Mouse (Mus musculus) limb, embryonic 13.5 days (tissue): ENCODE data around the gene Ddias. TPM values are rescaled to one million over a fixed set of nuclear protein-coding genes. Genes with fewer than 3 reads are reported as not detected.

ENCODE experiments used
- ATAC-seq: fragments of 200-750 bp; cut with Nextera tagmentation; 2 replicates; pipeline ENCODE4 v1.8.0; 2017; ENCODE audit warnings: low read depth, moderate number of reproducible peaks, moderate TSS enrichment; ENCODE audit not compliant: low FRiP score
- H3K27ac ChIP-seq: fragments of 300-500 bp; sonication (generic); 2 replicates; pipeline ENCODE4 v1.5.1; 2015; ENCODE audit warnings: inconsistent platforms, mild to moderate bottlenecking, moderate library complexity
- H3K27me3 ChIP-seq: fragments of 300-500 bp; sonication (generic); 2 replicates; pipeline ENCODE4 v1.6.1; 2015; ENCODE audit warnings: mild to moderate bottlenecking, inconsistent platforms
- H3K36me3 ChIP-seq: fragments of 300-500 bp; sonication (generic); 2 replicates; pipeline ENCODE4 v1.6.1; 2015; ENCODE audit warnings: inconsistent platforms, mild to moderate bottlenecking, moderate library complexity
- H3K4me1 ChIP-seq: fragments of 300-500 bp; sonication (generic); 2 replicates; pipeline ENCODE4 v1.6.1; 2015; ENCODE audit warnings: inconsistent platforms
- H3K4me2 ChIP-seq: fragments of 300-500 bp; sonication (generic); replicated peaks from 2 replicates; pipeline ENCODE4 v1.6.1; 2015; ENCODE audit warnings: inconsistent platforms, mild to moderate bottlenecking, moderate library complexity
- H3K4me3 ChIP-seq: fragments of 300-500 bp; sonication (generic); 2 replicates; pipeline ENCODE4 v1.5.1; 2015; ENCODE audit warnings: moderate library complexity, mild to moderate bottlenecking, inconsistent platforms
- H3K9ac ChIP-seq: fragments of 300-500 bp; sonication (generic); 2 replicates; pipeline ENCODE4 v1.6.1; 2015; ENCODE audit warnings: mild to moderate bottlenecking, inconsistent platforms
- H3K9me3 ChIP-seq: fragments of 300-500 bp; sonication (generic); 2 replicates; pipeline ENCODE4 v1.6.1; 2016; ENCODE audit warnings: inconsistent platforms
- WGBS: fragments of 180-500 bp; shearing (Covaris S2); methylation state at CpG from one replicate; pipeline ENCODE4 v1.1.7; 2015; 5-methylcytosine and 5-hydroxymethylcytosine counted together
- polyA plus RNA-seq: library from polyadenylated mRNA; unstranded; fragments of >200 nt; fragmentation: Nextera tagmentation; extraction: Ambion mirVana; gene quantifications from 2 replicates; pipeline ENCODE4 v1.2.1, GENCODE M21; 2015

Ddias gene
- polyA plus RNA-seq, 1 experiment from 2014 or later, result 14.0 TPM

- 64% methylated on average over 6 of the region's 6 CpGs for WGBS
- H3K27ac ChIP-seq, result no peak overlapping the region
- H3K9ac ChIP-seq, result no peak overlapping the region
- no peak overlapping the region for H3K4me2 ChIP-seq
- no peaks in the 10 kb centered on the region for H3K27me3 ChIP-seq
- no peaks in the 10 kb centered on the region for H3K36me3 ChIP-seq
- no peak overlapping the region for H3K4me3 ChIP-seq
- H3K9me3 ChIP-seq, result no peaks in the 10 kb centered on the region; the same call in 1 of the 2 replicates
- 0 out of 2 replicates have a peak, but pooled peaks cover 7% of the 10 kb centered on the region for H3K4me1 ChIP-seq
- no peak for ATAC-seq
Observed at GRCm38 (mm10) chr7:92884998-92885660, 11.1 kb upstream of the Ddias start.

DNA sequence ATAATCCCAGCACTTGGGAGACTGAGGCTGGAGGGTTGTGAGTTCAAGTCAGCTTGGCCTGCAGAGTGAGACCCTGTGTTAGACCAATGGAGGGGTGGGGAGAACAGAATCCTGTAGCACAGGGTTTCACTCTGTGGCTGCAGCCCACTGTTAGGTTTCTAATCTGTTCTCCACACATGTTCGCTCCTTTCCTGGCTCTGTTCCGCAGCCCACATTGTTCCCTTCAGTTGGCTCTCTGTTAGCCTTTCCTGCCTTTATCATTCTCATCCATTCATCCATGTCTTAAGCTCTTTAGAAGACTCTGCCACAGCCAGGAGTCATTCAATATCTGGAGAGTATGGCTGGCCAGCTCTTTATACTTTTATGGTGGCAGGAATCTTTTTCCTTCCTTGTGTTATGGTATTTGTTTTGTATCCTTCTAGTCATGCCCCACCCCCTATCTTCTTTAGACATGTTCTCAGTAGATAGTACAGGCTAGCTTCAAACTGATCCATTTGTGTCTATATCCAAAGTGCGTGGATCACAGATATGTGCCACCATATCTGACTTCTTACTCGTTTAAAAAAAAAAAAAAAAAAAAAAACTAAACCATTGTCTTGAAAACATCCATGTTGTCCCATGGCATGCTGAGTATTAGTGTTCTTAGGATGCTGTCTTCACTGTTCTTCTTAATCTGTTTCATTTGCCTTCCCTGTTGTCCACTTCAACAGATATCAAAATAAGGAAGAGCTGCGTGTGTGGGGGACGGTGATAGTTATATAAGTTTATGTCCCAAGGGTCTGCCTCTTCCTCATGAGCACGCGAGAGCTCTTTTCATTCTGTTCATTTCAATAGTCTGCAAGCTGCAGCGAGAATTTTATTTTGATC, 10.0 kb upstream of the Ddias start:
- no peak overlapping the region for H3K4me3 ChIP-seq
- H3K9me3 ChIP-seq, result no peaks in the 10 kb centered on the region
- no peak overlapping the region for H3K27ac ChIP-seq
- no peaks in the 10 kb centered on the region for H3K36me3 ChIP-seq
- no peaks in the 10 kb centered on the region for H3K27me3 ChIP-seq
- no peak for ATAC-seq
- H3K4me1 ChIP-seq, result 0 out of 2 replicates have a peak, but pooled peaks cover 4% of the 10 kb centered on the region
- 89% methylated on average over 9 of the region's 9 CpGs for WGBS
- H3K4me2 ChIP-seq, result no peak overlapping the region
- H3K9ac ChIP-seq, result no peak overlapping the region

GRCm38 (mm10) chr7:92878575-92879285, 4.7 kb upstream of the Ddias start:
- H3K9ac ChIP-seq, result no peak overlapping the region
- no peak overlapping the region for H3K27ac ChIP-seq
- H3K4me1 ChIP-seq, result peaks cover 11% of the 10 kb centered on the region
- WGBS, result 70% methylated on average over 7 of the region's 7 CpGs
- ATAC-seq, result no peak
- no peaks in the 10 kb centered on the region for H3K36me3 ChIP-seq
- H3K9me3 ChIP-seq, result no peaks in the 10 kb centered on the region
- no peak overlapping the region for H3K4me2 ChIP-seq
- no peak overlapping the region for H3K4me3 ChIP-seq
- no peaks in the 10 kb centered on the region for H3K27me3 ChIP-seq

- Histone ChIP-seq H3K36me3 (no peaks in the 10 kb centered on the region), H3K27ac (peak overlapping the region; percentile 82), H3K27me3 (no peaks in the 10 kb centered on the region), H3K9me3 (no peaks in the 10 kb centered on the region), H3K9ac (peak overlapping the region; percentile 60), H3K4me1 (peaks cover 18% of the 10 kb centered on the region), H3K4me2 (peak overlapping the region; percentile 77), H3K4me3 (peak overlapping the region; percentile 67)
- ATAC-seq, result 0 out of 2 replicates have a peak, but pooled peaks have one; percentile 11
- 7% methylated on average over 7 of the region's 7 CpGs for WGBS
Observed at GRCm38 (mm10) chr7:92876538-92876937, 2.5 kb upstream of the Ddias start.

- peak overlapping the region; percentile 77 for H3K4me2 ChIP-seq
- H3K27ac ChIP-seq, result peak overlapping the region; percentile 82
- H3K4me3 ChIP-seq, result peak overlapping the region; percentile 67
- ATAC-seq, result no peak
- no peaks in the 10 kb centered on the region for H3K27me3 ChIP-seq
- H3K36me3 ChIP-seq, result no peaks in the 10 kb centered on the region
- WGBS, result 18% methylated on average over 3 of the region's 3 CpGs
- H3K9me3 ChIP-seq, result no peaks in the 10 kb centered on the region
- H3K9ac ChIP-seq, result peak overlapping the region; percentile 35; the same call in 1 of the 2 replicates
- peaks cover 18% of the 10 kb centered on the region for H3K4me1 ChIP-seq
Observed at GRCm38 (mm10) chr7:92876066-92876465, 2.0 kb upstream of the Ddias start.

DNA sequence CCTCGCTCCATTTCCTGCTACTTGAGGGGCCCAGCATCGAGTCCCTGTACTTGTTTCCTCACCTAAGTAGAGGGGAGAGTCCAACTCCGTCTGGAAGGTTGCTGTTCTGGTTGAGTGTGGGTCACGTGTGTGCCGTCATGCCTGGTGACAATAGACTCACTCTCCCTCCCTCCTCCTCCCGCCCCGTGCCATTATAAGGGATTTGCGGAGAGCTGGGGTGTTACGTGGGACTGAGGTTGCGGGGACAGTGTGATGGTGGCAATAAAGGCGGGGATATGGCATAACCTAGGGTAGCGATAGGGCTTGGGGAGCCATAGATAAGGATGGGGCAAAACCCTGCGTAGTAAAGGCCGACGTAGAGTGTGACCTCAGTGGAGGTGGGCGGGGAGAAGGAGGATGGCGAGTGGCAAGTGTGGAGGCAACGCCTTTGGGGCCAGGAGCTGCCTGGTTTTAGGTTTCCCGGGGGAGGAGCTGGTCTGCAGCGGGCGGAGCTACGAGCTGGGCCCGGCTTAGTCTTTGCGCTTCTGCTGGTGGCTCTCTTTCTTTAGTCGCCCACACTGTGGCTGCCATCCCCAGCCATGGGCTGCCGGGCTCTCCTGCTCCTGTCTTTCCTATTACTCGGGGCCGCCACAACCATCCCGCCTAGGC, 838 bp upstream of the Ddias start:
- Histone ChIP-seq H3K4me3 (peak overlapping the region; percentile 67), H3K27ac (peak overlapping the region; percentile 96), H3K9ac (peak overlapping the region; percentile 81), H3K9me3 (no peaks in the 10 kb centered on the region), H3K27me3 (no peaks in the 10 kb centered on the region), H3K4me1 (peaks cover 18% of the 10 kb centered on the region), H3K36me3 (no peaks in the 10 kb centered on the region), H3K4me2 (peak overlapping the region; percentile 77)
- WGBS, result under 1% methylated on average over 29 of the region's 29 CpGs
- ATAC-seq, result peak; percentile 84

DNA sequence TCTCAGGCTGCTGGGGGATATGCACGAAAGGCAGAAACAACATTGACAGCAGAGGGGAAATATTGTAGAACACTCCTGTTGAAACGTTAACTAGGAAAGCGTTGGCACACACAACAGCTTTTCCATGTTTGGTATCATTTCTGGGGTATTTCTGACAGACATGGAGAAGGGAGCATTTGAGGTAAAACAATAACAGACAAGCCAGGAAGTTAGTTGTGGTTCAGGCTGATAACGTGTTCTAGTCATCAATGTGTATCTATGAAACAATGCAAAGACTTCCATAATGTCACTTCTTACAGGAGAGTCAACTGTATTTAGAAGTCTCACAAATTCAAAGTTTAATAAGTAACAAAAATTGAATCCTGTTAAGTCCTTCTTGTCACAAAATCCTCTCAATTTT, 2.5 kb downstream of the Ddias start:
- no peak for ATAC-seq
- H3K9me3 ChIP-seq, result no peaks in the 10 kb centered on the region
- WGBS, result 92% methylated on average over 4 of the region's 4 CpGs

DNA sequence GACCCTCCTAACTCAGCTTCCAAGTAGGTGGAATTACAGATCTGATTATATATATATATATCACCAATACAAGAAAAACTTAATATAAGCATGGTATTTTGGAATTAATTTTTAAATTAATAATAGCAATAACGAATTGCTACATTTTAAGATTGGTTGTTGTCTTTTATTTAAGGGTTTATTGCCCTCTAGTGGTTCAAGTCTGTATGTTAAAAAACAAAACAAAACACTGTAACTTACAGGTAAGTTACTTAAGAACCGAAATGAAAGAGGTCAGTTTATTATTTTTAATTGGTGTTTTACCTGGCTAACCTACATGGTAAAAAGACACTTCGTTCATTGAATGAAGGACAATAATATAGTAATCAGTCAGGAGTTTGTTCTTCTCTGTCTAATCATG, 3.9 kb downstream of the Ddias start:
- Histone ChIP-seq H3K9ac (no peak overlapping the region), H3K27ac (no peak overlapping the region), H3K36me3 (no peaks in the 10 kb centered on the region), H3K4me3 (no peak overlapping the region), H3K9me3 (no peaks in the 10 kb centered on the region), H3K27me3 (no peaks in the 10 kb centered on the region), H3K4me1 (peaks cover 7% of the 10 kb centered on the region), H3K4me2 (no peak overlapping the region)
- 63% methylated on average over 3 of the region's 3 CpGs for WGBS
- ATAC-seq, result no peak

More for the DNA sequence above, 2.5 kb downstream of the Ddias start:
- Histone ChIP-seq H3K27me3 (no peaks in the 10 kb centered on the region), H3K4me1 (peaks cover 15% of the 10 kb centered on the region), H3K4me2 (no peak overlapping the region), H3K4me3 (no peak overlapping the region), H3K36me3 (no peaks in the 10 kb centered on the region), H3K9ac (no peak overlapping the region), H3K27ac (no peak overlapping the region)

DNA sequence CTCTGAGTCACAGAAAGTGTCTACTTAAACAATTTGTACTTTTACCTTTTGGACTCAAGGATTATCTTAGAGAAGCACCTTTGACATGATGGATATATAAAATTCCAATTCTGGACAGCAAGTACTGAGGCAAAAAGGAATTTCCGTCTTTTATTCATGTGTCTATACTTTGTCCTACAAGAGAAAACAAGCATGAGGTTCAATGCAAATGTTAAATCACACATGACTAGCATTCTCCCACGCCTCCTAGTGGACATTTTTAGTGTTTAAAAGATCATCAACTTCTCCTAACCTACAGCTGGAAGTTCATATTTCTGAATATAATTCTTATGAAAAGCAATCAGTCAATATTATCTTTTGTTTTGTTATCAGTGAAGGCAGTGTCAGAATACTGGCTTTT, 7.5 kb downstream of the Ddias start:
- H3K36me3 ChIP-seq, result no peaks in the 10 kb centered on the region
- ATAC-seq, result no peak
- WGBS, result 39% methylated on average over 2 of the region's 2 CpGs
- H3K4me2 ChIP-seq, result no peak overlapping the region
- H3K9ac ChIP-seq, result no peak overlapping the region
- H3K4me1 ChIP-seq, result no peaks in the 10 kb centered on the region
- no peaks in the 10 kb centered on the region for H3K27me3 ChIP-seq
- no peak overlapping the region for H3K27ac ChIP-seq
- H3K4me3 ChIP-seq, result no peak overlapping the region
- no peaks in the 10 kb centered on the region for H3K9me3 ChIP-seq

GRCm38 (mm10) chr7:92848246-92848645, 25.8 kb downstream of the Ddias start:
- Histone ChIP-seq H3K4me1 (no peaks in the 10 kb centered on the region), H3K27me3 (no peaks in the 10 kb centered on the region), H3K36me3 (no peaks in the 10 kb centered on the region), H3K9me3 (no peaks in the 10 kb centered on the region), H3K4me3 (no peak overlapping the region), H3K9ac (no peak overlapping the region), H3K27ac (no peak overlapping the region), H3K4me2 (no peak overlapping the region)
- 77% methylated on average over 3 of the region's 3 CpGs for WGBS
- ATAC-seq, result no peak

DNA sequence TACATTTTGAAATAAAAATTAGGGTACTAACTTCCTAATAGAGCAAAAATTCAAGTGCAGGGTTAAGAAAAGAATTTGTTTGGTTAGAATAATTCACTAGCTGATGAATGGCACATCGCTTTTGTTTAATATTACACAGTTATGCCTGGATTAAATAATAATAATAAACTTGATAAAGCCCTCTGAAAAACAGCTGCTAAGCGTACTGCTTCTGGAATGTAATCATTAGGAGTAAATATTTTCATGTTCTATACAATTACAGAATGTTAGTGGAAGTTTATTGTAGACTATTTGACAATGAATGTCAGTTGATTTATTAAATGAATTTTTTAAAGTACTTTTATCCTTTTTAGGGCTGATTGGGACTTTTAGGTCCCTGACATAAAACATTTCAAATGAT, 31.8 kb downstream of the Ddias start:
- Histone ChIP-seq H3K4me1 (no peaks in the 10 kb centered on the region), H3K27ac (no peak overlapping the region), H3K9ac (no peak overlapping the region), H3K36me3 (no peaks in the 10 kb centered on the region), H3K27me3 (no peaks in the 10 kb centered on the region), H3K4me2 (no peak overlapping the region), H3K9me3 (no peaks in the 10 kb centered on the region), H3K4me3 (no peak overlapping the region)
- no peak for ATAC-seq
- 76% methylated on average over 2 of the region's 2 CpGs for WGBS
